Mouse (Mus musculus) right cerebral cortex, postnatal 10 days (tissue): ENCODE measurements around the gene Jade2.

Experiments used
- DNase-seq, 2 experiments: peaks; one replicate each; pipeline ENCODE4 v3.0.0; 2021; ENCODE audit warnings: low spot score in 2 of 2

Gene Jade2

GRCm38 (mm10) chr11:51857818-51858527 is 520 bp upstream of the Jade2 start:
- peak; percentile 79 to 80 for DNase-seq

GRCm38 (mm10) chr11:51856616-51857080 is 805 bp downstream of the Jade2 start:
- DNase-seq, result peak; percentile 53 to 61

- peak; percentile 71 to 77 for DNase-seq
These were observed 1.4 kb downstream of the Jade2 start for GRCm38 (mm10) chr11:51855818-51856615.

- peak; percentile 78 to 84 for DNase-seq
These were observed 2.3 kb downstream of the Jade2 start for GRCm38 (mm10) chr11:51854981-51855817.

GRCm38 (mm10) chr11:51852595-51852994 is 4.9 kb downstream of the Jade2 start:
- no peak for DNase-seq

GRCm38 (mm10) chr11:51852091-51852521 is 5.3 kb downstream of the Jade2 start:
- DNase-seq, result no peak

GRCm38 (mm10) chr11:51850741-51851330 is 6.6 kb downstream of the Jade2 start:
- no peak for DNase-seq

- no peak for DNase-seq
These were observed 9.1 kb downstream of the Jade2 start for GRCm38 (mm10) chr11:51848324-51848723.

GRCm38 (mm10) chr11:51847902-51848301 is 9.6 kb downstream of the Jade2 start:
- DNase-seq, result no peak

- DNase-seq, result no peak
These were observed 11.2 kb downstream of the Jade2 start for GRCm38 (mm10) chr11:51845981-51846883.

- DNase-seq, result no peak
These were observed 12.8 kb downstream of the Jade2 start for GRCm38 (mm10) chr11:51844529-51845098.

- no peak for DNase-seq
These were observed 13.6 kb downstream of the Jade2 start for GRCm38 (mm10) chr11:51843898-51844297.

GRCm38 (mm10) chr11:51843168-51843567 is 14.3 kb downstream of the Jade2 start:
- no peak for DNase-seq

- no peak for DNase-seq
These were observed 16.3 kb downstream of the Jade2 start for GRCm38 (mm10) chr11:51841149-51841548.

GRCm38 (mm10) chr11:51840657-51841056 is 16.8 kb downstream of the Jade2 start:
- DNase-seq, result no peak

- DNase-seq, result no peak
These were observed 17.5 kb downstream of the Jade2 start for GRCm38 (mm10) chr11:51839973-51840372.

GRCm38 (mm10) chr11:51839106-51839505 is 18.3 kb downstream of the Jade2 start:
- DNase-seq, result no peak

- DNase-seq, result no peak
These were observed 20.0 kb downstream of the Jade2 start for GRCm38 (mm10) chr11:51837164-51838153.

- DNase-seq, result no peak
These were observed 20.9 kb downstream of the Jade2 start for GRCm38 (mm10) chr11:51836506-51836905.
